Mouse (Mus musculus): ENCODE results near the gene Ryk. TPM values are rescaled to one million over a fixed set of nuclear protein-coding genes. Genes with fewer than 3 reads are reported as not detected.

The Ryk gene
- total RNA-seq (2014; rRNA removed) = 41.4 and 47.7 TPM in 2 replicates
- polyA plus RNA-seq (2015; fragmentation: Nextera tagmentation; extraction: Ambion mirVana) = 9.3 and 10.2 TPM in 2 replicates

- H3K4me2 ChIP-seq (ENCODE audit: low read depth, low read length) = peak within 1 kb of the TSS; percentile 75
- peak within 1 kb of the TSS; percentile 90 for H3K4me3 ChIP-seq (ENCODE audit: low read length)
- under 1% methylated on average over 100 of the region's 119 CpGs for WGBS
- H3K36me3 ChIP-seq (ENCODE audit: insufficient read depth, low read length) = no peaks in the 10 kb centered on the region
- H3K27ac ChIP-seq = peak within 1 kb of the TSS; percentile 88
- 0 out of 2 replicates have a peak, but pooled peaks cover 6% of the 10 kb centered on the region for H3K4me1 ChIP-seq (ENCODE audit: insufficient read depth, low read length)
- H3K27me3 ChIP-seq (ENCODE audit: insufficient read depth, low read length) = no peaks in the 10 kb centered on the region
- TF ChIP-seq CTCF (IDR thresholded peaks at IDR 0.05; ENCODE audit: low read depth) = no peak
- no peaks in the 10 kb centered on the region for H3K9me3 ChIP-seq (ENCODE audit: low read length)
- DNase-seq (ENCODE audit: low spot score) (peak; percentile 92), ATAC-seq (peak; percentile 86)
- peak within 1 kb of the TSS; percentile 95 for H3K9ac ChIP-seq (replicated peaks; ENCODE audit: low read length)
These were observed at the start of gene Ryk for GRCm38 (mm10) chr9:102834742-102835591. Gene Ryk, plus strand, starts transcription at chr9:102834917.

GRCm38 (mm10) chr9:102789491-102789890, 45.2 kb upstream of the Ryk start:
- Histone ChIP-seq H3K36me3 (ENCODE audit: insufficient read depth, low read length) (no peaks in the 10 kb centered on the region), H3K4me2 (ENCODE audit: low read depth, low read length) (no peak overlapping the region), H3K27ac (no peak overlapping the region), H3K9me3 (ENCODE audit: low read length) (no peaks in the 10 kb centered on the region), H3K9ac (replicated peaks; ENCODE audit: low read length) (no peak overlapping the region), H3K4me3 (ENCODE audit: low read length) (no peak overlapping the region), H3K27me3 (ENCODE audit: insufficient read depth, low read length) (no peaks in the 10 kb centered on the region), H3K4me1 (ENCODE audit: insufficient read depth, low read length) (no peaks in the 10 kb centered on the region)
- 86% methylated on average over 3 of the region's 3 CpGs for WGBS
- ATAC-seq = no peak
- no peak for TF ChIP-seq CTCF (IDR thresholded peaks at IDR 0.05; ENCODE audit: low read depth)
- no peak for DNase-seq (ENCODE audit: low spot score)

GRCm38 (mm10) chr9:102791845-102792244, 42.9 kb upstream of the Ryk start:
- no peak for ATAC-seq
- no peak overlapping the region for H3K4me2 ChIP-seq (ENCODE audit: low read depth, low read length)
- TF ChIP-seq CTCF (IDR thresholded peaks at IDR 0.05; ENCODE audit: low read depth) = no peak

GRCm38 (mm10) chr9:102792836-102793235, 41.9 kb upstream of the Ryk start:
- H3K27me3 ChIP-seq (ENCODE audit: insufficient read depth, low read length) = no peaks in the 10 kb centered on the region
- no peak overlapping the region for H3K4me3 ChIP-seq (ENCODE audit: low read length)
- no peak overlapping the region; the same call in 1 of the 2 replicates for H3K27ac ChIP-seq
- DNase-seq (ENCODE audit: low spot score) = no peak
- 76% methylated on average over 15 of the region's 15 CpGs for WGBS
- no peaks in the 10 kb centered on the region for H3K4me1 ChIP-seq (ENCODE audit: insufficient read depth, low read length)
- no peak for TF ChIP-seq CTCF (IDR thresholded peaks at IDR 0.05; ENCODE audit: low read depth)
- ATAC-seq = no peak
- no peak overlapping the region for H3K9ac ChIP-seq (replicated peaks; ENCODE audit: low read length)
- no peaks in the 10 kb centered on the region for H3K9me3 ChIP-seq (ENCODE audit: low read length)
- no peak overlapping the region for H3K4me2 ChIP-seq (ENCODE audit: low read depth, low read length)
- no peaks in the 10 kb centered on the region for H3K36me3 ChIP-seq (ENCODE audit: insufficient read depth, low read length)

More at GRCm38 (mm10) chr9:102791845-102792244, 42.9 kb upstream of the Ryk start:
- H3K4me1 ChIP-seq (ENCODE audit: insufficient read depth, low read length) = no peaks in the 10 kb centered on the region
- no peak overlapping the region for H3K27ac ChIP-seq
- DNase-seq (ENCODE audit: low spot score) = no peak
- WGBS = 69% methylated on average over 9 of the region's 9 CpGs
- H3K36me3 ChIP-seq (ENCODE audit: insufficient read depth, low read length) = no peaks in the 10 kb centered on the region
- no peaks in the 10 kb centered on the region for H3K27me3 ChIP-seq (ENCODE audit: insufficient read depth, low read length)
- H3K4me3 ChIP-seq (ENCODE audit: low read length) = no peak overlapping the region
- no peak overlapping the region for H3K9ac ChIP-seq (replicated peaks; ENCODE audit: low read length)
- H3K9me3 ChIP-seq (ENCODE audit: low read length) = no peaks in the 10 kb centered on the region

GRCm38 (mm10) chr9:102793286-102793809, 41.4 kb upstream of the Ryk start:
- Histone ChIP-seq H3K4me3 (ENCODE audit: low read length) (no peak overlapping the region), H3K4me1 (ENCODE audit: insufficient read depth, low read length) (no peaks in the 10 kb centered on the region), H3K9ac (replicated peaks; ENCODE audit: low read length) (no peak overlapping the region), H3K4me2 (ENCODE audit: low read depth, low read length) (no peak overlapping the region), H3K27me3 (ENCODE audit: insufficient read depth, low read length) (no peaks in the 10 kb centered on the region), H3K27ac (peak overlapping the region; percentile 20; the same call in 1 of the 2 replicates), H3K36me3 (ENCODE audit: insufficient read depth, low read length) (no peaks in the 10 kb centered on the region), H3K9me3 (ENCODE audit: low read length) (no peaks in the 10 kb centered on the region)
- DNase-seq (ENCODE audit: low spot score) = peak; percentile 44
- no peak for TF ChIP-seq CTCF (IDR thresholded peaks at IDR 0.05; ENCODE audit: low read depth)
- 51% methylated on average over 12 of the region's 12 CpGs for WGBS
- peak; percentile 92 for ATAC-seq

GRCm38 (mm10) chr9:102798406-102798805, 36.3 kb upstream of the Ryk start:
- ATAC-seq (no peak), DNase-seq (ENCODE audit: low spot score) (no peak)
- Histone ChIP-seq H3K4me3 (ENCODE audit: low read length) (no peak overlapping the region), H3K27me3 (ENCODE audit: insufficient read depth, low read length) (no peaks in the 10 kb centered on the region), H3K9me3 (ENCODE audit: low read length) (no peaks in the 10 kb centered on the region), H3K27ac (no peak overlapping the region), H3K36me3 (ENCODE audit: insufficient read depth, low read length) (no peaks in the 10 kb centered on the region), H3K9ac (replicated peaks; ENCODE audit: low read length) (no peak overlapping the region), H3K4me2 (ENCODE audit: low read depth, low read length) (no peak overlapping the region), H3K4me1 (ENCODE audit: insufficient read depth, low read length) (no peaks in the 10 kb centered on the region)
- TF ChIP-seq CTCF (IDR thresholded peaks at IDR 0.05; ENCODE audit: low read depth) = no peak
- WGBS = 74% methylated on average over 4 of the region's 4 CpGs

Measured in hindbrain, postnatal 0 days (tissue).